Mouse (Mus musculus) heart, postnatal 0 days (tissue): ENCODE measurements around the gene Gm28036.

ENCODE experiments used
- CTCF ChIP-seq: IDR thresholded peaks from 2 replicates; pipeline ENCODE4 v1.5.1; 2016; ENCODE audit warnings: antibody characterized with exemption, control low read depth, low read depth
- EP300 ChIP-seq: IDR thresholded peaks from 2 replicates; pipeline ENCODE4 v1.6.1; 2016; ENCODE audit warnings: antibody characterized with exemption, low read depth

DNA sequence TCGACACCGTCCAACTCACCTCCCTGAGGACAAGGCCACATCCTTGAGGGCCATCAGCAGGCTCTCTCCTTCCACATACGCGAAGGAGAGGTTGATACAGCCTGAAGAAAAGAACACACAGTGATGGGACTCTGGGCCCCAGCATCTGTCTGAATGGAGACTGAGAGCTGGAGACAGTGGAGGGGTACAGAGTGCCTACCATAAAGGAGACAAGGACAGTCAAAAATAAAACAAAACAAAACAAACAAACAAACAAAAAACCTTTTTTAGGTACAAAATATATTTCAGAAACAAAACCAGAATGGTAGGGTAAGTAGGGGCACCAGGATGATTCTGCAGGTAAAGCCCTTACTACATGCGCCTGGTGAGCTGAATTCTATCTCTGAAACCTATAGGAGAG is at the start of gene Gm28036:
- TF ChIP-seq CTCF (no peak), EP300 (no peak)
